Mouse (Mus musculus) liver, embryonic 11.5 days (tissue): ENCODE data around the gene Asprv1. TPM values are rescaled to one million over a fixed set of nuclear protein-coding genes. Genes with fewer than 3 reads are reported as not detected.
A peak's percentile ranks its signal among the peaks of the same experiment; 100 is the strongest.

Experiments
- ATAC-seq: fragments of 200-750 bp; cut with Nextera tagmentation; replicated peaks from 2 replicates; pipeline ENCODE4 v1.8.0; 2017; ENCODE audit warnings: moderate number of reproducible peaks, mild to moderate bottlenecking, moderate TSS enrichment, moderate library complexity; ENCODE audit not compliant: low FRiP score
- DNase-seq: peaks from one replicate; pipeline ENCODE4 v3.0.0-alpha.2; 2017; ENCODE audit warnings: low spot score
- H3K27ac ChIP-seq: fragments of 300-500 bp; sonication (generic); 2 replicates; pipeline ENCODE4 v1.5.1; 2014; ENCODE audit warnings: mild to moderate bottlenecking, low read depth, low read length, control low read depth
- H3K27me3 ChIP-seq: fragments of 300-500 bp; sonication (generic); replicated peaks from 2 replicates; pipeline ENCODE4 v1.6.1; 2014; ENCODE audit warnings: low read length, mixed read lengths; ENCODE audit not compliant: control insufficient read depth, insufficient read depth
- H3K36me3 ChIP-seq: fragments of 300-500 bp; sonication (generic); 2 replicates; pipeline ENCODE4 v1.6.1; 2014; ENCODE audit warnings: mild to moderate bottlenecking, low read length, moderate library complexity, mixed read lengths; ENCODE audit not compliant: control insufficient read depth, insufficient read depth
- H3K4me1 ChIP-seq: fragments of 300-500 bp; sonication (generic); replicated peaks from 2 replicates; pipeline ENCODE4 v1.6.1; 2014; ENCODE audit warnings: low read length, mixed read lengths; ENCODE audit not compliant: control insufficient read depth, insufficient read depth
- H3K4me2 ChIP-seq: fragments of 300-500 bp; sonication (generic); 2 replicates; pipeline ENCODE4 v1.6.1; 2014; ENCODE audit warnings: mild to moderate bottlenecking, control low read depth, moderate library complexity
- H3K4me3 ChIP-seq: fragments of 300-500 bp; sonication (generic); 2 replicates; pipeline ENCODE4 v1.5.1; 2014; ENCODE audit warnings: low read depth, low read length, control low read depth
- H3K9ac ChIP-seq: fragments of 300-500 bp; sonication (generic); 2 replicates; pipeline ENCODE4 v1.6.1; 2014; ENCODE audit warnings: low read depth, low read length, control low read depth
- H3K9me3 ChIP-seq: fragments of 300-500 bp; sonication (generic); 2 replicates; pipeline ENCODE4 v1.6.1; 2016; ENCODE audit warnings: low read length, inconsistent platforms, mixed read lengths; ENCODE audit not compliant: control insufficient read depth
- WGBS: fragments of 180-500 bp; shearing (Covaris S2); extraction: QIAGEN DNeasy Blood & Tissue Kit; methylation state at CpG from one replicate; pipeline ENCODE4 v1.1.7; 2014; 5-methylcytosine and 5-hydroxymethylcytosine counted together
- polyA plus RNA-seq: library from polyadenylated mRNA; unstranded; fragments of >200 nt; fragmentation: Nextera tagmentation; extraction: Ambion mirVana; gene quantifications from 2 replicates; pipeline ENCODE4 v1.2.1, GENCODE M21; 2014

The Asprv1 gene
- polyA plus RNA-seq, 1 experiment from 2014 or later, result 0.36 TPM

DNA sequence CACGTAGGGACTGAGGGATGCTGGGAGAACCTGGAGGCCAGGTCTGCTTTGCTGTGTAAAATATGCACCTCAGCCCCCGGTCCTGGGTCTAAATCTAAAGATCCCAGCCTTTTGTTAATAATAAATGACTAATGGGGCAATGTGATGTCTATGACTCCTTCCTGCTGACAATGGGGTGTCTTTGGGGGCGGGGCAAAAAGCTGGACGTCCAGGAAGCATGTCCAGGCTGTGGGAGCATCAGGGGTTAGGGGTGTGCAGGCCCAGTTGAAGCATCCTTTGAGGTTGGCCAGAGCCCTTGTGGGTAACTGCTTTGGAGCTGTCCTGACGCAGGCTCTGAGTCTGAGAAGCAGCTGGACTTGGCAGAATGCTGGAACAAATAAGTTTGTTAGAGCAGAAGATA is 41.9 kb upstream of the Asprv1 start:
- WGBS, result 66% methylated on average over 5 of the region's 5 CpGs
- no peak overlapping the region for H3K4me3 ChIP-seq
- H3K4me1 ChIP-seq, result peaks cover 14% of the 10 kb centered on the region
- DNase-seq (no peak), ATAC-seq (no peak)
- H3K27ac ChIP-seq, result no peak overlapping the region
- no peaks in the 10 kb centered on the region for H3K9me3 ChIP-seq
- no peak overlapping the region for H3K4me2 ChIP-seq
- no peak overlapping the region for H3K9ac ChIP-seq
- H3K36me3 ChIP-seq, result no peaks in the 10 kb centered on the region
- H3K27me3 ChIP-seq, result no peaks in the 10 kb centered on the region

DNA sequence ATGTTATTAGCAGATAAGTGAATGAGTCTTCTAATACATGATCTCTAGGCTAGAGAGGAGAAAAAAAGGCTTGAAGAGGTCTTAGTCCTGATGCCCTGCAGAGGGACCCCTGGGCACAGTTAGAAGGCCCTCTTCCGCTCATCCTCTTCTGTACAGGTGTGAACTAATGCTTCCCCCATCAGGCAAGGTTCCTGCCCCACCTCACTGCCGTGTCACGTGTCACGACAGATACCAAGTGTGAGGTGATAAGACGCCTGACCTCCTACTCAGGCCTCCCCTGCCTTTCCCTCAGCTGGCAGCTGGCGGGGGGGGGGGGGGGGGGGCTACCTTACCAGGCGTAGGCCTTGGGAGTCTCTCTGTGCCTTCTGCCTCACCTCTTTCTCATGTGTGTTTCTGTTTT is 39.5 kb upstream of the Asprv1 start:
- no peak overlapping the region for H3K4me2 ChIP-seq
- peaks cover 14% of the 10 kb centered on the region for H3K4me1 ChIP-seq
- H3K9ac ChIP-seq, result no peak overlapping the region
- WGBS, result 37% methylated on average over 6 of the region's 7 CpGs
- no peaks in the 10 kb centered on the region for H3K36me3 ChIP-seq
- DNase-seq (no peak), ATAC-seq (no peak)
- no peak overlapping the region for H3K4me3 ChIP-seq
- no peaks in the 10 kb centered on the region for H3K9me3 ChIP-seq
- no peak overlapping the region for H3K27ac ChIP-seq
- no peaks in the 10 kb centered on the region for H3K27me3 ChIP-seq

GRCm38 (mm10) chr6:86593146-86593897 is 34.6 kb upstream of the Asprv1 start:
- Histone ChIP-seq H3K27ac (no peak overlapping the region), H3K4me1 (peaks cover 7% of the 10 kb centered on the region; the same call in 1 of the 2 replicates), H3K9me3 (no peaks in the 10 kb centered on the region), H3K4me3 (no peak overlapping the region), H3K9ac (no peak overlapping the region), H3K27me3 (peaks cover 4% of the 10 kb centered on the region; the same call in 1 of the 2 replicates), H3K4me2 (no peak overlapping the region), H3K36me3 (no peaks in the 10 kb centered on the region)
- 69% methylated on average over 10 of the region's 10 CpGs for WGBS
- ATAC-seq, result no peak
- no peak for DNase-seq

GRCm38 (mm10) chr6:86594636-86595035 is 33.3 kb upstream of the Asprv1 start:
- 9% methylated on average over 9 of the region's 9 CpGs for WGBS
- peak; percentile 73 for DNase-seq
- Histone ChIP-seq H3K4me3 (peak overlapping the region; percentile 23), H3K9me3 (no peaks in the 10 kb centered on the region), H3K4me2 (peak overlapping the region; percentile 51), H3K36me3 (no peaks in the 10 kb centered on the region), H3K27ac (no peak overlapping the region), H3K9ac (no peak overlapping the region), H3K4me1 (peaks cover 7% of the 10 kb centered on the region; the same call in 1 of the 2 replicates), H3K27me3 (peaks cover 4% of the 10 kb centered on the region; the same call in 1 of the 2 replicates)
- peak; percentile 80 for ATAC-seq

DNA sequence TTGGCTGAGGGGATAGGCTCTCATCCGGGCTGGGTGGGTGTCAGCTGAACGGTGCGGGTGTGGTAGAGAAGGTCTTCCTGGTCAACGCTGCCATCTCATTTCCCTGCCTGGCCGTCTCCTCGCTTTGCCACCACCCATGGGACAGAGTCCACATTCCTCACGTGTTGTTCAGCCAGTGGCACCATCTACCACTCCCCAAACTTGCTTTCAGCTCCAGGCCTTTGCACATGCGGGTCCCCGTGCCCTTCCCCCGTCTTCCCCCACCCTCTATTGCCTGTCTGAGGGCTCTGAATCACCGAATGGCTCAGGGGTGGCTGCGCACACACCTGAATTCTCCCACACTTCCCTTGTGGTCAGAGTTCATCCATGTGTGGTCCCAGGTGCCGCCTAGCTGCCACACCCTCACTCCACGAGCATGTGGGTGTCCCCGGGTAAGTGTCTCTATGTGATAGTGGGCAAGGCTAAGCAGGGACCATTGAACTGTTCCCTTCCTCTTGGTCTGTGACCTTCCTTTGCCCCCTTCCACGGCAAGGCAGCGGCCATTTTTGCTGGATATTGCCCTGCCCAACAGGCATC is 32.0 kb upstream of the Asprv1 start:
- Histone ChIP-seq H3K4me1 (peaks cover 12% of the 10 kb centered on the region), H3K9me3 (no peaks in the 10 kb centered on the region), H3K27me3 (peaks cover 4% of the 10 kb centered on the region; the same call in 1 of the 2 replicates), H3K9ac (no peak overlapping the region), H3K36me3 (no peaks in the 10 kb centered on the region), H3K27ac (no peak overlapping the region), H3K4me3 (no peak overlapping the region), H3K4me2 (no peak overlapping the region)
- ATAC-seq (no peak), DNase-seq (no peak)
- WGBS, result 78% methylated on average over 17 of the region's 17 CpGs

- peaks cover 12% of the 10 kb centered on the region for H3K4me1 ChIP-seq
- peaks cover 4% of the 10 kb centered on the region; the same call in 1 of the 2 replicates for H3K27me3 ChIP-seq
- no peaks in the 10 kb centered on the region for H3K36me3 ChIP-seq
- ATAC-seq, result peak; percentile 26; the same call in 1 of the 2 replicates
- no peak overlapping the region for H3K9ac ChIP-seq
- 64% methylated on average over 5 of the region's 5 CpGs for WGBS
- no peak for DNase-seq
- H3K9me3 ChIP-seq, result no peaks in the 10 kb centered on the region
- H3K4me2 ChIP-seq, result no peak overlapping the region
- H3K27ac ChIP-seq, result peak overlapping the region; percentile 25; the same call in 1 of the 2 replicates
- no peak overlapping the region for H3K4me3 ChIP-seq
Measured at GRCm38 (mm10) chr6:86598742-86599193, 29.2 kb upstream of the Asprv1 start.

- H3K4me3 ChIP-seq, result no peak overlapping the region
- H3K4me2 ChIP-seq, result no peak overlapping the region
- 18% methylated on average over 4 of the region's 4 CpGs for WGBS
- no peak overlapping the region for H3K27ac ChIP-seq
- DNase-seq (peak; percentile 60), ATAC-seq (peak; percentile 26; the same call in 1 of the 2 replicates)
- no peaks in the 10 kb centered on the region for H3K36me3 ChIP-seq
- no peaks in the 10 kb centered on the region for H3K9me3 ChIP-seq
- peaks cover 4% of the 10 kb centered on the region; the same call in 1 of the 2 replicates for H3K27me3 ChIP-seq
- no peak overlapping the region for H3K9ac ChIP-seq
- H3K4me1 ChIP-seq, result peaks cover 12% of the 10 kb centered on the region
Measured at GRCm38 (mm10) chr6:86599197-86599596, 28.8 kb upstream of the Asprv1 start.

- 53% methylated on average over 6 of the region's 6 CpGs for WGBS
- H3K27ac ChIP-seq, result no peak overlapping the region
- H3K27me3 ChIP-seq, result peaks cover 4% of the 10 kb centered on the region; the same call in 1 of the 2 replicates
- H3K36me3 ChIP-seq, result no peaks in the 10 kb centered on the region
- no peaks in the 10 kb centered on the region for H3K9me3 ChIP-seq
- no peak overlapping the region for H3K4me2 ChIP-seq
- H3K4me1 ChIP-seq, result peaks cover 8% of the 10 kb centered on the region
- no peak for ATAC-seq
- no peak overlapping the region for H3K4me3 ChIP-seq
- no peak overlapping the region for H3K9ac ChIP-seq
- no peak for DNase-seq
Measured at GRCm38 (mm10) chr6:86599951-86600414, 28.0 kb upstream of the Asprv1 start.
